ENCODE assay signal across 13 mouse cellular contexts in genomic region chr14:13459333-13459732, GRCm38 (mm10).
A peak's percentile ranks its signal among the peaks of the same experiment; 100 is the strongest.
DNase-seq lines count a peak whose midpoint lies in the region; ATAC-seq and TF ChIP-seq lines count a peak whose summit lies in the region.
"Had no signal": no experiment of that assay in that cellular context is flagged by ENCODE, and none has a peak within 500 bp of the region (broad histone marks: within the 10 kb centered on the region; RNA-seq: fewer than 3 reads in every experiment).

No protein-coding gene starts in this region.

- no peaks in the 10 kb centered on the region for H3K79me2 ChIP-seq in liver, adult 2 months (ENCODE audit: control insufficient read depth, insufficient read depth, low read length)

- H3K4me2 ChIP-seq in forebrain, postnatal 0 days (ENCODE audit: low read depth) = no peak overlapping the region
- H3K4me2 ChIP-seq in forebrain, embryonic 11.5 days (ENCODE audit: low read depth, low read length, severe bottlenecking) = no peak overlapping the region
- no peak overlapping the region for H3K4me2 ChIP-seq in hindbrain, embryonic 12.5 days (replicated peaks)
- H3K4me2 ChIP-seq: limb, embryonic 15.5 days had no signal

- no peak overlapping the region for H3K4me3 ChIP-seq in forebrain, postnatal 0 days (ENCODE audit: low read depth, low read length)
- H3K4me3 ChIP-seq in forebrain, embryonic 11.5 days (ENCODE audit: low read depth, low read length) = no peak overlapping the region
- no peak overlapping the region for H3K4me3 ChIP-seq in liver, adult 2 months (ENCODE audit: insufficient read depth, low read depth, low read length)
- H3K4me3 ChIP-seq in hindbrain, embryonic 12.5 days = no peak overlapping the region
- H3K4me3 ChIP-seq: limb, embryonic 15.5 days had no signal

- H3K9me3 ChIP-seq in forebrain, postnatal 0 days (ENCODE audit: low read length) = no peaks in the 10 kb centered on the region
- no peaks in the 10 kb centered on the region for H3K9me3 ChIP-seq in forebrain, embryonic 11.5 days (ENCODE audit: control insufficient read depth, low read length)
- no peaks in the 10 kb centered on the region for H3K9me3 ChIP-seq in hindbrain, embryonic 12.5 days (replicated peaks)
- H3K9me3 ChIP-seq: limb, embryonic 15.5 days had no signal

- 3% methylated on average over 1 of the region's 1 CpGs for WGBS in forebrain, postnatal 0 days
- WGBS in forebrain, embryonic 11.5 days = 21% methylated on average over 1 of the region's 1 CpGs
- 6% methylated on average over 1 of the region's 1 CpGs for WGBS in liver, adult 2 months
- WGBS in hindbrain, embryonic 12.5 days = 17% methylated on average over 1 of the region's 1 CpGs

- H3K9ac ChIP-seq in forebrain, postnatal 0 days = no peak overlapping the region
- H3K9ac ChIP-seq in forebrain, embryonic 11.5 days (ENCODE audit: low read length) = no peak overlapping the region
- no peak overlapping the region for H3K9ac ChIP-seq in liver, adult 2 months (ENCODE audit: low read depth, low read length)
- no peak overlapping the region for H3K9ac ChIP-seq in hindbrain, embryonic 12.5 days
- H3K9ac ChIP-seq: limb, embryonic 15.5 days had no signal

- peak; percentile 73 for TF ChIP-seq CTCF in forebrain, postnatal 0 days (IDR thresholded peaks at IDR 0.05; ENCODE audit: low read depth)
- TF ChIP-seq CTCF in liver, adult 2 months (IDR thresholded peaks at IDR 0.05; ENCODE audit: low read depth, low read length) = no peak

- no peak for TF ChIP-seq POLR2A in liver, adult 2 months (IDR thresholded peaks at IDR 0.05; ENCODE audit: extremely low read depth, insufficient read depth, low read length)

- peak; percentile 61 for DNase-seq in forebrain, postnatal 0 days
- no peak for DNase-seq in forebrain, embryonic 11.5 days (ENCODE audit: low spot score)
- peak; percentile 1 for DNase-seq in liver, adult 2 months (ENCODE audit: extremely low read depth, low read depth, low spot score)
- no peak for DNase-seq in liver
- peak; percentile 67 for DNase-seq in Muller cell, postnatal 12 days (ENCODE audit: inconsistent ontology term)
- peak; percentile 2 for DNase-seq in gonadal fat pad, adult 2 months (ENCODE audit: low read depth)
- no peak for DNase-seq in testis, postnatal 10 days (ENCODE audit: low spot score)
- DNase-seq: cerebellum, postnatal 36 days; heart, adult 18-20 months; kidney, adult 2 months; lung, postnatal 14 days had no signal

- H3K27ac ChIP-seq in forebrain, postnatal 0 days (ENCODE audit: low read depth, low read length) = no peak overlapping the region
- no peak overlapping the region for H3K27ac ChIP-seq in forebrain, embryonic 11.5 days (ENCODE audit: low read depth, low read length)
- H3K27ac ChIP-seq in liver, adult 2 months (replicated peaks; ENCODE audit: insufficient read depth, low read depth, low read length) = no peak overlapping the region
- no peak overlapping the region for H3K27ac ChIP-seq in hindbrain, embryonic 12.5 days
- H3K27ac ChIP-seq: limb, embryonic 15.5 days had no signal

- no peaks in the 10 kb centered on the region for H3K4me1 ChIP-seq in forebrain, postnatal 0 days (ENCODE audit: insufficient read depth)
- H3K4me1 ChIP-seq in forebrain, embryonic 11.5 days (replicated peaks; ENCODE audit: control insufficient read depth, insufficient read depth, low read length) = no peaks in the 10 kb centered on the region
- no peaks in the 10 kb centered on the region for H3K4me1 ChIP-seq in liver, adult 2 months (ENCODE audit: control insufficient read depth, insufficient read depth, low read length)
- no peaks in the 10 kb centered on the region for H3K4me1 ChIP-seq in hindbrain, embryonic 12.5 days
- H3K4me1 ChIP-seq: limb, embryonic 15.5 days had no signal

- no peaks in the 10 kb centered on the region for H3K27me3 ChIP-seq in forebrain, postnatal 0 days (ENCODE audit: insufficient read depth, low read length)
- no peaks in the 10 kb centered on the region for H3K27me3 ChIP-seq in forebrain, embryonic 11.5 days (ENCODE audit: control insufficient read depth, insufficient read depth, low read length)
- no peaks in the 10 kb centered on the region for H3K27me3 ChIP-seq in liver, adult 2 months (ENCODE audit: control insufficient read depth, insufficient read depth, low read length)
- H3K27me3 ChIP-seq in hindbrain, embryonic 12.5 days = no peaks in the 10 kb centered on the region
- H3K27me3 ChIP-seq: limb, embryonic 15.5 days had no signal

- peak; percentile 77 for ATAC-seq in forebrain, postnatal 0 days
- no peak for ATAC-seq in forebrain, embryonic 11.5 days (replicated peaks; ENCODE audit: low FRiP score)
- no peak for ATAC-seq in hindbrain, embryonic 12.5 days (ENCODE audit: low FRiP score)

- H3K36me3 ChIP-seq in forebrain, postnatal 0 days (ENCODE audit: insufficient read depth) = no peaks in the 10 kb centered on the region
- H3K36me3 ChIP-seq in forebrain, embryonic 11.5 days (ENCODE audit: control insufficient read depth, insufficient read depth, low read length) = no peaks in the 10 kb centered on the region
- no peaks in the 10 kb centered on the region for H3K36me3 ChIP-seq in liver, adult 2 months (ENCODE audit: control insufficient read depth, insufficient read depth, low read length)
- no peaks in the 10 kb centered on the region for H3K36me3 ChIP-seq in hindbrain, embryonic 12.5 days
- H3K36me3 ChIP-seq: limb, embryonic 15.5 days had no signal

Comparison
In these comparisons a context has a peak if more than half of its experiments do, and no peak if none do; other contexts are left out.
1. DNase-seq: peak in forebrain, postnatal 0 days (single experiment), liver, adult 2 months (single experiment), Muller cell, postnatal 12 days (single experiment) and gonadal fat pad, adult 2 months (single experiment); none in forebrain, embryonic 11.5 days (single experiment), liver (single experiment) and testis, postnatal 10 days (single experiment).